Mouse (Mus musculus): Measurements from ENCODE around the gene Crat. TPM values are rescaled to one million over a fixed set of nuclear protein-coding genes. Genes with fewer than 3 reads are reported as not detected.
"Not testable (repeated sequence)": the region's sequence is repeated elsewhere in the genome, so short reads cannot be mapped to it uniquely, and the experiment has no call there.

The Crat gene
- polyA plus RNA-seq, 1 experiment from 2014 or later = 20.5 TPM

GRCm38 (mm10) chr2:30439631-30440030 lies 24.0 kb upstream of the Crat start:
- no peak for ATAC-seq (ENCODE audit: low read depth)

DNA sequence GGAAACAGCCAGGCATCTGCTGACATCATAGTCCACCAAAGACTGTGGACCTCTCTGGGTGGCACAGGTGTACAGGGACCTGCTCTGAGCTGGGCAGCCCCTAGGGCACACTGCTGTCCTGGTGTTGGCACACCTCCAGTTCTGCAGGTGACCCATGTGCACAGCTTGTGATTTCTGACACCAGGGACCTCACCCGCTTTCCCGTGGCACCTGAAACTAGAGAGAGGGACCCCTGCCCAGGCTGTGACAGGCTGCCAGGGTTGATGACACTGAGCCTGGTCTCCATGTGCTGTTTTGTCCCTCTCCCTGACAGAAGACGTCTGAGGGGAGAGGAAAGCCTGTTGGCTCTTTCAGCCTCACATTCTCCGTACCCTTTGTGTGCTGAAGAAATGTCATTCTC lies 22.2 kb upstream of the Crat start:
- Histone ChIP-seq H3K9me3 (replicated peaks) (no peaks in the 10 kb centered on the region), H3K36me3 (peaks cover 94% of the 10 kb centered on the region), H3K4me1 (replicated peaks) (peaks cover 63% of the 10 kb centered on the region), H3K9ac (no peak overlapping the region), H3K4me3 (replicated peaks) (no peak overlapping the region), H3K27me3 (no peaks in the 10 kb centered on the region), H3K27ac (no peak overlapping the region), H3K4me2 (no peak overlapping the region)
- DNase-seq (no peak), ATAC-seq (ENCODE audit: low read depth) (no peak)
- 78% methylated on average over 4 of the region's 4 CpGs for WGBS (ENCODE audit: insufficient replicate concordance)

More at GRCm38 (mm10) chr2:30439631-30440030, 24.0 kb upstream of the Crat start:
- no peaks in the 10 kb centered on the region for H3K9me3 ChIP-seq (replicated peaks)
- WGBS (ENCODE audit: insufficient replicate concordance) = 90% methylated on average over 6 of the region's 6 CpGs
- DNase-seq = no peak
- peak overlapping the region; percentile 85; the same call in 1 of the 2 replicates for H3K27ac ChIP-seq
- peaks cover 65% of the 10 kb centered on the region for H3K4me1 ChIP-seq (replicated peaks)
- H3K36me3 ChIP-seq = peaks cover 95% of the 10 kb centered on the region
- no peaks in the 10 kb centered on the region for H3K27me3 ChIP-seq
- no peak overlapping the region for H3K4me3 ChIP-seq (replicated peaks)
- H3K9ac ChIP-seq = no peak overlapping the region
- no peak overlapping the region for H3K4me2 ChIP-seq

GRCm38 (mm10) chr2:30436809-30437208 lies 21.2 kb upstream of the Crat start:
- no peaks in the 10 kb centered on the region for H3K27me3 ChIP-seq
- ATAC-seq (ENCODE audit: low read depth) (no peak), DNase-seq (no peak)
- no peak overlapping the region for H3K27ac ChIP-seq
- no peaks in the 10 kb centered on the region for H3K9me3 ChIP-seq (replicated peaks)
- H3K4me1 ChIP-seq (replicated peaks) = peaks cover 53% of the 10 kb centered on the region
- H3K4me2 ChIP-seq = no peak overlapping the region
- no peak overlapping the region for H3K4me3 ChIP-seq (replicated peaks)
- 88% methylated on average over 4 of the region's 4 CpGs for WGBS (ENCODE audit: insufficient replicate concordance)
- no peak overlapping the region for H3K9ac ChIP-seq
- H3K36me3 ChIP-seq = peaks cover 94% of the 10 kb centered on the region

DNA sequence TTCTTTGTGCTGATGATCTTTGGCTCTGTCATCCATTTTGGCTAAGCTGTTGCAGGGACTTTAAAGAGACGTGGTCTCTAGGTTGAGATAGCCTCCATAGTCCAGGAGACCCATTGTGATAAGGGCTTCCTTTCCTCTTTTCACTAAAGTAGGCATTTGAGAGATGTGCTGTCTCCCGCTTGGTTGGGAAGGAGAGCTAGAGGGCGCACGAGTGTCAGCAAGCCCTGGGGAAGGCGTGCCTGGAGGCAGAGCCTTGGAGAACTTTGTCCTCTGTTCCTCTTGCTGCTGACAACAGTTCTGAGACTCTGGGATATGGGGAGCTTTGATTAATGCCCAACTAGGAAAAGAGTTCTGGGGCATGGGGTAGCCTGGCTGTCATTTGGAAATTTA lies 20.5 kb upstream of the Crat start:
- no peak for ATAC-seq (ENCODE audit: low read depth)
- 72% methylated on average over 5 of the region's 5 CpGs for WGBS (ENCODE audit: insufficient replicate concordance)

GRCm38 (mm10) chr2:30435326-30436155 lies 19.9 kb upstream of the Crat start:
- ATAC-seq (ENCODE audit: low read depth) = peak; percentile 71
- Histone ChIP-seq H3K9ac (peak overlapping the region; percentile 54), H3K27me3 (no peaks in the 10 kb centered on the region), H3K27ac (peak overlapping the region; percentile 79), H3K4me2 (peak overlapping the region; percentile 39), H3K4me3 (replicated peaks) (0 out of 2 replicates have a peak overlapping the region, but pooled peaks have one; percentile 2), H3K4me1 (replicated peaks) (peaks cover 42% of the 10 kb centered on the region), H3K36me3 (peaks cover 96% of the 10 kb centered on the region), H3K9me3 (replicated peaks) (no peaks in the 10 kb centered on the region)
- 17% methylated on average over 5 of the region's 5 CpGs for WGBS (ENCODE audit: insufficient replicate concordance)
- DNase-seq = peak; percentile 50

More for the DNA sequence above, 20.5 kb upstream of the Crat start:
- Histone ChIP-seq H3K9ac (no peak overlapping the region), H3K27me3 (no peaks in the 10 kb centered on the region), H3K36me3 (peaks cover 94% of the 10 kb centered on the region), H3K4me3 (replicated peaks) (no peak overlapping the region), H3K9me3 (replicated peaks) (no peaks in the 10 kb centered on the region), H3K4me2 (no peak overlapping the region), H3K4me1 (replicated peaks) (peaks cover 48% of the 10 kb centered on the region), H3K27ac (no peak overlapping the region)
- no peak for DNase-seq

DNA sequence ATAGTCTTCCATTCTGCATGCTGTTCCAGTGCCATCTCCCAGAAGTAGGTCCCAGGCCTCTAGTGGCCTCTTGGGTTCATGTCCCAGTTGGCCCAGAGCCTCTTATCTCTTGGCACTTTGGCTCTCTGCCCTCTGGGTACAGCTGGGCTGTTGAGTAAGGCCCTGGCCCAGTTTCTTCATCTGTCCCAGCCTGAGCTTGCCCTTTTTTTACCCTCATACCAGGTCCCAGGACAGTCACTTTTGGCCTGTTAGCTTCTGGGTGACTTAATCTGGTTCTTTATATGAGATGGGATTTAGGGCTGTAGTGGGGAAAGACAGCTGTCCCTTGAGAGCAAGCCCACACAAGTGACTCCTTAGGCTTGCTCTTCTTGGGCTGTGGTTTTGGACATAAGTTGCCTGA lies 13.5 kb upstream of the Crat start:
- ATAC-seq (ENCODE audit: low read depth) = no peak
- Histone ChIP-seq H3K4me2 (no peak overlapping the region), H3K9me3 (replicated peaks) (no peaks in the 10 kb centered on the region), H3K27me3 (no peaks in the 10 kb centered on the region), H3K4me1 (replicated peaks) (peaks cover 6% of the 10 kb centered on the region), H3K36me3 (peaks cover 86% of the 10 kb centered on the region), H3K27ac (no peak overlapping the region), H3K9ac (no peak overlapping the region), H3K4me3 (replicated peaks) (no peak overlapping the region)
- DNase-seq = no peak

DNA sequence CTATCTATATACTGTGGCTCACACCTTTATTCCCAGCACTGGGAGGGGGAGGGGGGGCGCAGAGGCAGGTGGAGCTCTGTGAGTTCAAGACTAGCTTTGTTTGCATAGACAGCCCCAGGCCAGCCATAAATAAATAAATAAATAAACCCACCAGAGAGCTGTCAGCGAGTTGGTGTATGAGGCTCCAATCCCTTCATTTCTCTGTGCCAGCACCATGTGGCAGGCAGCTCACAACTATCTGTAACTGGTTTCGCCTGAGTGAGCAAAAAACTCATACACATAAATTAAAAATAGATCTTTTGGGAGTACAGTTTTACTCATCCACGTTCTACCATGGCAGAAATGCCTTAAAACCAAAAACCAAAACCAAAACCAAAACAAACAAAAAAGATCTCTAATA lies 5.8 kb upstream of the Crat start:
- H3K4me2 ChIP-seq = no peak overlapping the region

GRCm38 (mm10) chr2:30419112-30419511 lies 3.5 kb upstream of the Crat start:
- Histone ChIP-seq H3K4me1 (replicated peaks) (peaks cover 64% of the 10 kb centered on the region), H3K36me3 (peaks cover 44% of the 10 kb centered on the region), H3K9me3 (replicated peaks) (no peaks in the 10 kb centered on the region), H3K4me2 (peak overlapping the region; percentile 85), H3K27ac (peak overlapping the region; percentile 96), H3K27me3 (no peaks in the 10 kb centered on the region), H3K9ac (peak overlapping the region; percentile 100), H3K4me3 (replicated peaks) (peak overlapping the region; percentile 100)
- WGBS (ENCODE audit: insufficient replicate concordance) = 24% methylated on average over 10 of the region's 10 CpGs
- DNase-seq (no peak), ATAC-seq (ENCODE audit: low read depth) (no peak)

More for the DNA sequence above, 5.8 kb upstream of the Crat start:
- Histone ChIP-seq H3K36me3 (peaks cover 52% of the 10 kb centered on the region), H3K4me3 (replicated peaks) (no peak overlapping the region), H3K9ac (no peak overlapping the region), H3K4me1 (replicated peaks) (peaks cover 54% of the 10 kb centered on the region), H3K27ac (no peak overlapping the region), H3K9me3 (replicated peaks) (no peaks in the 10 kb centered on the region), H3K27me3 (no peaks in the 10 kb centered on the region)
- DNase-seq (no peak), ATAC-seq (ENCODE audit: low read depth) (no peak)
- WGBS (ENCODE audit: insufficient replicate concordance) = 82% methylated on average over 4 of the region's 4 CpGs

DNA sequence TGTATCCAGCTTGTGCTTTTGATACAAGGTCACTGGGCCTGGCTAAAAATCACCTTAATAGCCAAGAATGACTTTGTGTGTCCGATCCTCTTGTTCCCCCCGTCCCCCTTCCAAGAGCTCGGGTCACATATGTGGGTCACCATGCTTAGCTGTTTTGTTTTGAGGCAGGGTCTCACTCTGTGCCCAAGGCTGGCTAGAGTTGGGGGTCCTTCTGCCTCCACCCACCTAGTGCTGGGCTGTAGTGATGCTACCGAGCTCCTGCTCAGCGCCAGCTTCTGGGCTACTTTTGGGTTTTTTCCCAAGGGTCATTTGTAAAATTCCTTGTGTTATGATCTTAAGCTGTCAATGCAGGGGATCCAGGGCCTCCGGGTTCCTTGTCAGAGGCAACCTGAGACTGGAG lies 2.6 kb upstream of the Crat start:
- Histone ChIP-seq H3K27ac (peak overlapping the region; percentile 96), H3K9me3 (replicated peaks) (no peaks in the 10 kb centered on the region), H3K4me2 (peak overlapping the region; percentile 85), H3K4me3 (replicated peaks) (peak overlapping the region; percentile 100), H3K4me1 (replicated peaks) (peaks cover 68% of the 10 kb centered on the region), H3K27me3 (no peaks in the 10 kb centered on the region), H3K36me3 (peaks cover 36% of the 10 kb centered on the region), H3K9ac (peak overlapping the region; percentile 100)
- ATAC-seq (ENCODE audit: low read depth) (no peak), DNase-seq (no peak)
- 66% methylated on average over 6 of the region's 6 CpGs for WGBS (ENCODE audit: insufficient replicate concordance)

DNA sequence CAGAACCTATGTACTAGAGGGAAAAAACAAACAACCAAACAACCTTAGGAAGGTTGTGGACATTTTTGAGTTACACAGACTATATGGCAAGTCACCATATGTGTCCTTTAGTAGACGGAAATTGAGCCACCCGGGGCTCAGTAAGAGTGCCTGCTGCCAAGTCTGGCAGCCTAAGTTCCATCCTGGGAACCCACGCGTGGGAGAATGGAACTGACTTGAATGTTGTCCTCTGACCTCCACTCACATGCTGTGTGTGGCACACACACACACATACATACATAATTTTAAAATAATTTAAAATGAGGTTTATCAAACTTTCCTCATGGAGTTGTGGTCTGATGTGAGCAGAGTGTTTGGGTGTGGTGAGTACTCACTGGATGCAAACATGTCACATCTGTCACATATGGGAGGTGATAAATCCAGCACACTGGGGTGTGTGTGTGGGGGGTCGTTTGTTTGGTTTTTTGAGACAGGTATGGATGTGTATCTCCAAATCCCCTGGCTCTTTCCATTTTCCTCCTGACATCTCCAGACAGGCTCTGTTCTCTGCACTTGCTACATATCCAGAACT lies 2.1 kb upstream of the Crat start:
- Histone ChIP-seq H3K9me3 (replicated peaks) (no peaks in the 10 kb centered on the region), H3K4me2 (peak overlapping the region; percentile 85), H3K4me3 (replicated peaks) (peak overlapping the region; percentile 100), H3K4me1 (replicated peaks) (peaks cover 69% of the 10 kb centered on the region), H3K27me3 (no peaks in the 10 kb centered on the region), H3K9ac (peak overlapping the region; percentile 100), H3K36me3 (peaks cover 37% of the 10 kb centered on the region), H3K27ac (peak overlapping the region; percentile 96)
- WGBS (ENCODE audit: insufficient replicate concordance) = 21% methylated on average over 5 of the region's 5 CpGs
- ATAC-seq (ENCODE audit: low read depth) (peak; percentile 75), DNase-seq (peak; percentile 50)

DNA sequence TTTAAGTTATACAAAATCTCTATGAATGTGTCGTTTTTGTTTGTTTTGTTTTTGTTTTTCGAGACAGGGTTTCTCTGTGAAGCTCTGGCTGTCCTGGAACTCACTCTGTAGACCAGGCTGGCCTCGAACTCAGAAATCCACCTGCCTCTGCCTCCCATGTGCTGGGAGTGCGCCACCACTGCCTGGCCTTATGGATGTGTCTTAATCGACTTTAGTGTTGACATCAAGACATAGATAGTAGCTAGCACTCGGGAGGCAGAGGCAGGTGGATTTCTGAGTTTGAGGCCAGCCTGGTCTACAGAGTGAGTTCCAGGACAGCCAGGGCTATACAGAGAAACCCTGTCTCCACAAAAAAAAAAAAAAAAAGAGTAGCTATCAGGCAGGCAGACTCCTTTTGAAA lies 1.5 kb upstream of the Crat start:
- H3K4me3 ChIP-seq (replicated peaks) = peak overlapping the region; percentile 100

More for the DNA sequence above, 1.5 kb upstream of the Crat start:
- WGBS (ENCODE audit: insufficient replicate concordance) = 32% methylated on average over 6 of the region's 6 CpGs
- H3K9me3 ChIP-seq (replicated peaks); H3K27me3 ChIP-seq; ATAC-seq (ENCODE audit: low read depth); DNase-seq: not testable (repeated sequence)
- Histone ChIP-seq H3K36me3 (peaks cover 37% of the 10 kb centered on the region), H3K27ac (peak overlapping the region; percentile 96), H3K4me2 (peak overlapping the region; percentile 85), H3K9ac (peak overlapping the region; percentile 100), H3K4me1 (replicated peaks) (peaks cover 69% of the 10 kb centered on the region)

Data from liver, embryonic 13.5 days (tissue).